Comparison of ENCODE assay signal across 12 mouse cellular contexts in the genomic region with DNA sequence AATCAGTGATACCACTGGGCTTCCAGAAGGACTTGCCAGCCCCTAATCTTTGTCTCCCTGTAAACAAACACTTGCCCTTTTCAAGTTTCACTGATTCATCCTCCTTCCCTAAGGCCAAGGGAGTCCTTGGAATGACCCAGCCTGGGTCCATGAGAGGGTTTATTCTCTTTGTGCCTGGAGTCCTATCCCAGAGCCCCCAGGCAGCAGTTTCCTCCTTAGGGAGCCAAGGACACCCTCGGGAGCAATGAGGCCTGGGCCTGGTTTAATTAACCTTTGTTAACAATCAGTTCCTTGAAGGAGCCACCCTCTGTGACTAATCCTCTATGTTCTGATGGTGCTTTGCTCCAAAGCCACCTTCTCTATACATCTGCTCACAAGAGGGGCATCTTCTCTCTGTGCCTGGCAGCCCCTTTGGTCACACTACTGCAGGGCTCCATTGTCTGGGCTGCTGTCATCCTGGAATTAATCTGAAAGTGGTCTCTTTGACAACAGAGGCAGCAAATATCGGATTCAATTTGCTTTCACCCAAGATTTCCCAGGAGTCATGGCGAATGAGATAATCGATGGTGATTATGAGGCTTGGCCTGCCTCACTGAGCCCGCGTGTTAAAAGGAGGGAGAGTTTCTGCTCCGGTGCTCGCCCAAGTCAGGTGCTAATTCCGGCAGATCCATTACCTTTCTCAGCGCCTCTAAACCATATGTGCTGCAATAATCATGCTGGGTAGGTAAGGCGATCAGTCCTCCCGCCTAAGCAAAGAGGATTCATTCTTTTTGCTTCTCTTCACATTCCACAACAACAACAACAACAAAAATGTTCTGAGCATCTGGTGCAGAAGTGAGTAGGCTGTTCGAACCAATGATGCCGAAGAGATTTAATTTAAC.
DNase-seq lines count a peak whose midpoint lies in the region; ATAC-seq lines count a peak whose summit lies in the region.
"Had no signal": no experiment of that assay in that cellular context is flagged by ENCODE, and none has a peak within 500 bp of the region (broad histone marks: within the 10 kb centered on the region; RNA-seq: fewer than 3 reads in every experiment).

No protein-coding gene starts in this region.

- H3K4me1 ChIP-seq in forebrain, embryonic 15.5 days: peaks cover 11% of the 10 kb centered on the region
- H3K4me1 ChIP-seq in midbrain, embryonic 10.5 days: peaks cover 33% of the 10 kb centered on the region

- WGBS in forebrain, embryonic 15.5 days: 8% methylated on average over 14 of the region's 14 CpGs
- WGBS in midbrain, embryonic 10.5 days: 10% methylated on average over 14 of the region's 14 CpGs

- H3K36me3 ChIP-seq in forebrain, embryonic 15.5 days: no peaks in the 10 kb centered on the region
- no peaks in the 10 kb centered on the region for H3K36me3 ChIP-seq in midbrain, embryonic 10.5 days
- H3K36me3 ChIP-seq: limb, embryonic 12.5 days had no signal

- DNase-seq in ovary, adult 18-20 months (ENCODE audit: low spot score): peak; percentile 33
- no peak for DNase-seq in ovary, postnatal 14 days (ENCODE audit: low spot score)
- DNase-seq in midbrain, embryonic 10.5 days (ENCODE audit: low spot score): peak; percentile 72
- DNase-seq in retina, embryonic 14.5 days (ENCODE audit: low spot score): peak; percentile 63
- no peak for DNase-seq in frontal cortex, postnatal 36 days (ENCODE audit: low spot score in 2 of 2)
- DNase-seq in heart, adult 18-20 months: no peak
- DNase-seq in kidney, postnatal 10 days: no peak
- DNase-seq: gastrocnemius, postnatal 10 days; heart, postnatal 36 days; kidney, postnatal 4 days had no signal

- H3K4me2 ChIP-seq in forebrain, embryonic 15.5 days (replicated peaks): no peak overlapping the region
- H3K4me2 ChIP-seq: limb, embryonic 12.5 days had no signal

- no peak overlapping the region for H3K27ac ChIP-seq in forebrain, embryonic 15.5 days (replicated peaks)
- H3K27ac ChIP-seq in midbrain, embryonic 10.5 days (replicated peaks): peak overlapping the region; percentile 76
- H3K27ac ChIP-seq: limb, embryonic 12.5 days had no signal

- peak; percentile 64 for ATAC-seq in forebrain, embryonic 15.5 days (replicated peaks)

- no peak overlapping the region for H3K4me3 ChIP-seq in forebrain, embryonic 15.5 days
- peak overlapping the region; percentile 5; the same call in 1 of the 2 replicates for H3K4me3 ChIP-seq in midbrain, embryonic 10.5 days
- H3K4me3 ChIP-seq: limb, embryonic 12.5 days had no signal

- no peaks in the 10 kb centered on the region for H3K27me3 ChIP-seq in forebrain, embryonic 15.5 days
- H3K27me3 ChIP-seq in midbrain, embryonic 10.5 days (ENCODE audit: low read depth, poor library complexity, severe bottlenecking): peaks cover 88% of the 10 kb centered on the region
- H3K27me3 ChIP-seq: limb, embryonic 12.5 days had no signal

- H3K9me3 ChIP-seq in forebrain, embryonic 15.5 days: no peaks in the 10 kb centered on the region
- 0 out of 2 replicates have a peak, but pooled peaks cover 2% of the 10 kb centered on the region for H3K9me3 ChIP-seq in midbrain, embryonic 10.5 days (replicated peaks)
- H3K9me3 ChIP-seq: limb, embryonic 12.5 days had no signal

- H3K9ac ChIP-seq in forebrain, embryonic 15.5 days (replicated peaks): no peak overlapping the region
- H3K9ac ChIP-seq: limb, embryonic 12.5 days had no signal

Comparison
In these comparisons a context has a peak if more than half of its experiments do, and no peak if none do; other contexts are left out.
1. DNase-seq: peak in ovary, adult 18-20 months (single experiment), midbrain, embryonic 10.5 days (single experiment) and retina, embryonic 14.5 days (single experiment); none in ovary, postnatal 14 days (single experiment), frontal cortex, postnatal 36 days (0 of 2), heart, adult 18-20 months (0 of 2) and kidney, postnatal 10 days (single experiment).